Mouse (Mus musculus): ENCODE data around the gene Ppp4c. TPM values are rescaled to one million over a fixed set of nuclear protein-coding genes. Genes with fewer than 3 reads are reported as not detected.
"Not testable (repeated sequence)": the region's sequence is repeated elsewhere in the genome, so short reads cannot be mapped to it uniquely, and the experiment has no call there.

Gene Ppp4c
- polyA plus RNA-seq, 1 experiment = 135 TPM

DNA sequence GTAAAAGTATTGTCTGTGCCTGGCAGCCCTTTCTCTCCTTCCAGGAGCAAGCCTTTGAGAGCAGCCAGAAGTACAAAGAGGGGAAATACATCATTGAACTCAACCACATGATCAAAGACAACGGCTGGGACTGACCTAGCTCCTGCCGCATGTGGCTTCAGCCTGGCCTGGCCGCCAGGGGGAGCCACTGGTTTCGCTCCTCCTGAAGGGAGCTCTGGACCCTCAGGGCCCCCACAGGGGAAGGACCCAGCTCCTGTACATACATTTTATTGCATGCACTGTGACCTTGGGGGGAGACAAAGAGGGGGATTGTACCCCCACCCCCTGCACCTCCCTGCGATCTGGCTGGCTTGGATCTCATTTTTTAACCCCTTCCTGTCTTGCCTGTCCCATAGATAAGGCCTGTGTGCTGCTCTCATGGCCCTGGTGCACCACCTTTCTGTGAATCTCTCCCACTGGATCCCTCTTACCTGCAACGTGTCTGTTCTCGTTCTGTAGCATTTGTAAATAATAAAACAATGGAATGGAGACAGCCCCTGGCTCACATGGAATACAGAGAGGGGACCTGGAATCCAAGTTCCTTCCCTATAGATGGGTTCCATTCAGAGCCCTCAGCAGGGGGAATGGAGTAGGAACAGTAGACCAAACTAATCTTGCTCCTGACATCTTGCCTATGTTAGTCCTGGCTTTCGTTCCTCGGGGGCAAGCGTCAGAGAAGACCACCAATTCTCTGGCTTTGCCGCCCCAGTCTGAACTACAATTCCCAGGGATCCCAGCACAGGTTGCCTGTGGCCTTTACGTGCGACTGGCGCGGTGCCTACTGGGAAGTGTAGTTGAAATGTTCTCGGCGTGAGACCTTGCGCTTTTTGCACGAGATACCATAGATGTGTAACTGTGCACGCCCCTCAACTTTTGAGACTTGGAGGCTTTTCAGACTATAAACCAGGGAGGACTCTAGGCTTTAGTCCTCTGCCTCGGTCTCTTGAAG, 12.0 kb downstream of the Ppp4c start:
- TF ChIP-seq POLR2A (IDR thresholded peaks at IDR 0.05; ENCODE audit: low read depth, low read length) = peak; percentile 60
- TF ChIP-seq CTCF (conservative IDR thresholded peaks at IDR 0.05; ENCODE audit: insufficient read depth, insufficient read length, low read depth, low read length) = peak; percentile 80
- WGBS = 3% methylated on average over 21 of the region's 21 CpGs
- peak; percentile 90 for DNase-seq

DNA sequence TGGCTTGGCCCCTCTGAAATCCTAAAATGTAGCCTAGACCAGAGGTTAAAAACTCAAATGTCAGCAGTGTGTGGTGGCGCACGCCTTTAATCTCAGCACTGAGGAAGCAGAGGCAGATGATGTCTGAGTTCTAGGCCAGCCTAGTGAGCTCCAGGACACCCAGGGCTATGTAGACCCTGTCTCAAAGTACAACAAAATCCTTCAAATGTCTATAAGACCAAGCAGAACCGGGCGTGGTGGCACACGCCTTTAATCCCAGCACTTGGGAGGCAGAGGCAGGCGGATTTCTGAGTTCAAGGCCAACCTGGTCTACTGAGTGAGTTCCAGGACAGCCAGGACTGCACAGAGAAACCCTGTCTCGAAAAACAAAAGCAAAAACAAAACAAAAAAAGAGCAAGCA, 13.2 kb downstream of the Ppp4c start:
- not testable (repeated sequence) for DNase-seq; H3K4me3 ChIP-seq (ENCODE audit: insufficient read depth, low read depth, low read length); H3K27ac ChIP-seq (ENCODE audit: insufficient read depth, low read depth, low read length); H3K36me3 ChIP-seq (ENCODE audit: control insufficient read depth, insufficient read depth, low read length); H3K27me3 ChIP-seq (replicated peaks; ENCODE audit: control insufficient read depth, insufficient read depth, low read length)
- 92% methylated on average over 7 of the region's 7 CpGs for WGBS
- peaks cover 22% of the 10 kb centered on the region; the same call in 1 of the 2 replicates for H3K4me1 ChIP-seq (ENCODE audit: control insufficient read depth, insufficient read depth, low read length)

More for the DNA sequence above, 12.0 kb downstream of the Ppp4c start:
- H3K27me3 ChIP-seq (replicated peaks; ENCODE audit: control insufficient read depth, insufficient read depth, low read length) = no peaks in the 10 kb centered on the region
- peak overlapping the region; percentile 19; the same call in 1 of the 2 replicates for H3K27ac ChIP-seq (ENCODE audit: insufficient read depth, low read depth, low read length)
- peaks cover 22% of the 10 kb centered on the region; the same call in 1 of the 2 replicates for H3K4me1 ChIP-seq (ENCODE audit: control insufficient read depth, insufficient read depth, low read length)
- no peaks in the 10 kb centered on the region; the same call in 1 of the 2 replicates for H3K36me3 ChIP-seq (ENCODE audit: control insufficient read depth, insufficient read depth, low read length)
- H3K4me3 ChIP-seq (ENCODE audit: insufficient read depth, low read depth, low read length) = peak overlapping the region; percentile 35

DNA sequence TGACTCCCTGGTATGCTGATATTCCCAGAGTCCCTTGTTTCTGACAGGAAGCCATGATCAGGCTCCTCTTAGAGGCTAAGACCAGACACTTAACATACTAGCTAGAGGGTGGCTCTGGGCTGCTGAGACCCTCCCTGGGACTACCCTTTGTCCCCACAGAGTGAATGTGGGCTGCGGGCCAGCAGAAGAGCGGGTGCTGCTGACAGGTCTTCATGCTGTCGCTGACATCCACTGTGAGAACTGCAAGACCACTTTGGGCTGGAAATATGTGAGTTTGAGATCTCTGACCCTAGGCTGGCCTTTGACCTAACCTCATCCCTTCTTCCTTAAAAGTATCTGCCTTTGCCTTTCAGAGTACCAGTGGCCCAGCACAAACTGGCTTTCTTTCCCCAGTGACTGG, 14.1 kb downstream of the Ppp4c start:
- Histone ChIP-seq H3K27ac (ENCODE audit: insufficient read depth, low read depth, low read length) (no peak overlapping the region), H3K27me3 (replicated peaks; ENCODE audit: control insufficient read depth, insufficient read depth, low read length) (no peaks in the 10 kb centered on the region), H3K4me1 (ENCODE audit: control insufficient read depth, insufficient read depth, low read length) (peaks cover 22% of the 10 kb centered on the region; the same call in 1 of the 2 replicates), H3K36me3 (ENCODE audit: control insufficient read depth, insufficient read depth, low read length) (no peaks in the 10 kb centered on the region; the same call in 1 of the 2 replicates), H3K4me3 (ENCODE audit: insufficient read depth, low read depth, low read length) (no peak overlapping the region)
- WGBS = 69% methylated on average over 3 of the region's 3 CpGs
- TF ChIP-seq CTCF (conservative IDR thresholded peaks at IDR 0.05; ENCODE audit: insufficient read depth, insufficient read length, low read depth, low read length) (no peak), POLR2A (IDR thresholded peaks at IDR 0.05; ENCODE audit: low read depth, low read length) (no peak)
- DNase-seq = no peak

DNA sequence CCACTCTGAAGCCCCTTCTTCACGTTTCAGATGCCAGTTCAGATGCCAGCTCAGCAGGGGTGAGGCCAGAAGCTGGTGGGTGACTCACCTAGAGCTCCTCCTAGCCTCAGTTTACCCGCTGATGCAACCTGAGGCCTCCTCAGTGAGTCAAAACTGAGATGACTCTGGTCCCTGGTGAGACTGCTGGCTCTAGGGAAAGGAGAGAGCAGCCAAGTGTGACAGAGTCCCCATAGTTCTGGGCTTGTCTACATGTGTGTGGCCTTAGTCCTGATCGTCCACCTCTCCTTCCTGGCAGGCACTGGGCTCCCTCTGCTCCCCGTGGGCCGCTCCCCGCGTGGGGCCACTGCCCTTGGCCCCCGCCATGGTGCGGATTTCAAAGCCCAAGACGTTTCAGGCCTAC, 14.8 kb downstream of the Ppp4c start:
- H3K27ac ChIP-seq (ENCODE audit: insufficient read depth, low read depth, low read length) = peak overlapping the region; percentile 73
- TF ChIP-seq CTCF (conservative IDR thresholded peaks at IDR 0.05; ENCODE audit: insufficient read depth, insufficient read length, low read depth, low read length) (no peak), POLR2A (IDR thresholded peaks at IDR 0.05; ENCODE audit: low read depth, low read length) (no peak)

DNA sequence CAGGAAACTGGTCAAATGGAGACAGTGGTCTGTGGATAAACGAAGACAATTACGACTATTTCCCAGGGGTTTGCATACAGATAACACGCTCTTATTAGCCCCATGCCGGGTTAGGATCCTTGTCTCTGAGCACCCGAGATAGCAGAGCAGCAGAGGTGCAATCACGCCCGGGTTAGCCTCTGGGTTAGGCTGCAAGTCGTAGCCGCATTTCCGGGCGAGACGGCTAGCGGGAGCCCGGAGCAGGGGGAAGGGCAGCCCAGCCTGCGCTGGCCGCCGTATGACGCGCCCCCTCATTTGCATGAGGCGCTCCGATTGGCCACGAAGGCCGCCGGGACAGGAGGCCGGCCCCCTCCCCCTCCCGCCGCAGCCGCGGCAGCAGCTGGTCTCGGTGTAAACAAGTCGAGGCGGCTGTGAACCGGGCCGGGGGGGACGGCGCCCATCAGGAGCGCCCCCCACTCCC, 15.7 kb downstream of the Ppp4c start, which contains the start of gene Ypel3:
Ypel3 (plus strand) TSS at position 358 of the 460 bp plus-strand sequence.
- DNase-seq = peak; percentile 98
- H3K27me3 ChIP-seq (replicated peaks; ENCODE audit: control insufficient read depth, insufficient read depth, low read length) = no peaks in the 10 kb centered on the region
- no peaks in the 10 kb centered on the region; the same call in 1 of the 2 replicates for H3K36me3 ChIP-seq (ENCODE audit: control insufficient read depth, insufficient read depth, low read length)
- H3K27ac ChIP-seq (ENCODE audit: insufficient read depth, low read depth, low read length) = peak within 1 kb of the TSS; percentile 95
- TF ChIP-seq CTCF (conservative IDR thresholded peaks at IDR 0.05; ENCODE audit: insufficient read depth, insufficient read length, low read depth, low read length) = no peak
- TF ChIP-seq POLR2A (IDR thresholded peaks at IDR 0.05; ENCODE audit: low read depth, low read length) = peak; percentile 56
- under 1% methylated on average over 29 of the region's 37 CpGs for WGBS
- H3K4me3 ChIP-seq (ENCODE audit: insufficient read depth, low read depth, low read length) = peak within 1 kb of the TSS; percentile 68
- peaks cover 22% of the 10 kb centered on the region; the same call in 1 of the 2 replicates for H3K4me1 ChIP-seq (ENCODE audit: control insufficient read depth, insufficient read depth, low read length)

More for the DNA sequence above, 14.8 kb downstream of the Ppp4c start:
- H3K36me3 ChIP-seq (ENCODE audit: control insufficient read depth, insufficient read depth, low read length) = no peaks in the 10 kb centered on the region; the same call in 1 of the 2 replicates
- H3K4me1 ChIP-seq (ENCODE audit: control insufficient read depth, insufficient read depth, low read length) = peaks cover 22% of the 10 kb centered on the region; the same call in 1 of the 2 replicates
- WGBS = 16% methylated on average over 10 of the region's 10 CpGs
- H3K4me3 ChIP-seq (ENCODE audit: insufficient read depth, low read depth, low read length) = peak overlapping the region; percentile 68
- DNase-seq = peak; percentile 65
- H3K27me3 ChIP-seq (replicated peaks; ENCODE audit: control insufficient read depth, insufficient read depth, low read length) = no peaks in the 10 kb centered on the region

DNA sequence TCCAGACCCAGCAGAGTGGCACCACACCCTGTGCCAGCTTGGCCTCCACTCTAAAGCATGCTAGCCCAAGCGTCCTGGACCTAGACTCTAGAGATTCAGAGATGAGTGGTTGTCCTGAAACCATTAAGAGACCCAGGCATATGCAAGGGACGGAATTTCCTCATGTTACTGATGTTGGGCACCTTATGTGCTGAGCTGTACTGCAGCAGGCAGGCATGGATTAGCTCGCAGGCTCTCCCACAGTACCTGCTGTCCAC, 16.4 kb downstream of the Ppp4c start:
- DNase-seq = no peak
- peak overlapping the region; percentile 95; the same call in 1 of the 2 replicates for H3K27ac ChIP-seq (ENCODE audit: insufficient read depth, low read depth, low read length)
- no peaks in the 10 kb centered on the region; the same call in 1 of the 2 replicates for H3K36me3 ChIP-seq (ENCODE audit: control insufficient read depth, insufficient read depth, low read length)
- H3K4me1 ChIP-seq (ENCODE audit: control insufficient read depth, insufficient read depth, low read length) = peaks cover 22% of the 10 kb centered on the region; the same call in 1 of the 2 replicates
- no peak overlapping the region for H3K4me3 ChIP-seq (ENCODE audit: insufficient read depth, low read depth, low read length)
- TF ChIP-seq CTCF (conservative IDR thresholded peaks at IDR 0.05; ENCODE audit: insufficient read depth, insufficient read length, low read depth, low read length) = no peak
- TF ChIP-seq POLR2A (IDR thresholded peaks at IDR 0.05; ENCODE audit: low read depth, low read length) = no peak
- H3K27me3 ChIP-seq (replicated peaks; ENCODE audit: control insufficient read depth, insufficient read depth, low read length) = no peaks in the 10 kb centered on the region
- WGBS = 51% methylated on average over 3 of the region's 3 CpGs
